16 mouse cellular contexts compared by ENCODE assay signal in genomic region chr8:29279276-29279675, GRCm38 (mm10).
A peak's percentile ranks its signal among the peaks of the same experiment; 100 is the strongest.
DNase-seq lines count a peak whose midpoint lies in the region; ATAC-seq and TF ChIP-seq lines count a peak whose summit lies in the region.
"Had no signal": no experiment of that assay in that cellular context is flagged by ENCODE, and none has a peak within 500 bp of the region (broad histone marks: within the 10 kb centered on the region; RNA-seq: fewer than 3 reads in every experiment).

No protein-coding gene starts in this region.

- no peak overlapping the region for H3K4me2 ChIP-seq in kidney, embryonic 15.5 days
- H3K4me2 ChIP-seq: embryonic facial prominence, embryonic 12.5 days; forebrain, embryonic 13.5 days; forebrain, embryonic 15.5 days had no signal

- H3K36me3 ChIP-seq in kidney, adult 2 months (ENCODE audit: control insufficient read depth, insufficient read depth, low read length), result no peaks in the 10 kb centered on the region
- no peaks in the 10 kb centered on the region for H3K36me3 ChIP-seq in kidney, embryonic 15.5 days
- no peaks in the 10 kb centered on the region for H3K36me3 ChIP-seq in ES-E14 (ENCODE audit: control insufficient read depth, insufficient read depth, low read length, poor library complexity, severe bottlenecking)
- H3K36me3 ChIP-seq: embryonic facial prominence, embryonic 10.5 days; embryonic facial prominence, embryonic 12.5 days; forebrain, embryonic 15.5 days had no signal

- in situ Hi-C loops in ES-E14 (cut with MboI; ENCODE audit: low sequenced_read_pairs in 2 of 2, unreplicated experiment in 2 of 2), result no loop called here

- no peak overlapping the region for H3K4me3 ChIP-seq in kidney, adult 2 months (ENCODE audit: insufficient read depth, low read depth, low read length)
- no peak overlapping the region for H3K4me3 ChIP-seq in kidney, embryonic 15.5 days (replicated peaks)
- H3K4me3 ChIP-seq in ES-E14 (ENCODE audit: insufficient read depth in 1 of 2, low read depth in 1 of 2, low read length in 2 of 2, poor library complexity in 1 of 2, severe bottlenecking in 1 of 2), result no peak overlapping the region
- H3K4me3 ChIP-seq: embryonic facial prominence, embryonic 10.5 days; embryonic facial prominence, embryonic 12.5 days; forebrain, embryonic 13.5 days; forebrain, embryonic 15.5 days had no signal

- TF ChIP-seq POLR2A in kidney, adult 2 months (IDR thresholded peaks at IDR 0.05; ENCODE audit: low read depth, low read length), result no peak

- TF ChIP-seq CTCF in kidney, adult 2 months (conservative IDR thresholded peaks at IDR 0.05; ENCODE audit: insufficient read depth, insufficient read length, low read depth, low read length), result no peak

- H3K4me1 ChIP-seq in kidney, adult 2 months (ENCODE audit: control insufficient read depth, insufficient read depth, low read length), result no peaks in the 10 kb centered on the region
- H3K4me1 ChIP-seq in kidney, embryonic 15.5 days, result no peaks in the 10 kb centered on the region
- H3K4me1 ChIP-seq in ES-E14 (ENCODE audit: control insufficient read depth in 2 of 2, insufficient read depth in 2 of 2, low read length in 2 of 2, poor library complexity in 1 of 2), result peaks cover 0 to 2% of the 10 kb centered on the region in 2 experiments; a peak in 1 of 4 replicates
- H3K4me1 ChIP-seq: embryonic facial prominence, embryonic 12.5 days; forebrain, embryonic 15.5 days had no signal

- 24% methylated on average over 3 of the region's 3 CpGs for WGBS in kidney, adult 2 months
- 32% methylated on average over 3 of the region's 3 CpGs for WGBS in kidney, embryonic 15.5 days

- H3K27me3 ChIP-seq in kidney, adult 2 months (replicated peaks; ENCODE audit: control insufficient read depth, insufficient read depth, low read length), result no peaks in the 10 kb centered on the region
- no peaks in the 10 kb centered on the region for H3K27me3 ChIP-seq in kidney, embryonic 15.5 days
- H3K27me3 ChIP-seq: embryonic facial prominence, embryonic 12.5 days; forebrain, embryonic 13.5 days; forebrain, embryonic 15.5 days had no signal

- no peak overlapping the region for H3K9ac ChIP-seq in kidney, embryonic 15.5 days
- no peak overlapping the region for H3K9ac ChIP-seq in ES-E14 (ENCODE audit: insufficient read depth, low read depth, low read length, poor library complexity, severe bottlenecking)
- H3K9ac ChIP-seq: embryonic facial prominence, embryonic 12.5 days; forebrain, embryonic 13.5 days; forebrain, embryonic 15.5 days; forebrain, postnatal 0 days had no signal

- ATAC-seq in kidney, embryonic 15.5 days (replicated peaks; ENCODE audit: low FRiP score), result no peak
- ATAC-seq: forebrain, embryonic 13.5 days; forebrain, embryonic 15.5 days; forebrain, postnatal 0 days had no signal

- no peak overlapping the region for H3K27ac ChIP-seq in kidney, adult 2 months (ENCODE audit: insufficient read depth, low read depth, low read length)
- H3K27ac ChIP-seq in kidney, embryonic 15.5 days, result no peak overlapping the region
- no peak overlapping the region for H3K27ac ChIP-seq in ES-E14 (ENCODE audit: insufficient read depth, low read depth, low read length, poor library complexity, severe bottlenecking)
- H3K27ac ChIP-seq: embryonic facial prominence, embryonic 10.5 days; embryonic facial prominence, embryonic 12.5 days; forebrain, embryonic 13.5 days; forebrain, embryonic 15.5 days had no signal

- DNase-seq in kidney, adult 2 months, result peak; percentile 4
- DNase-seq in ES-CJ7 (ENCODE audit: low read depth, low spot score) (peak; percentile 51), ES-E14 (ENCODE audit: low read depth, low spot score) (peak; percentile 17), ZHBTc4 (ENCODE audit: low read depth, low spot score) (peak; percentile 59)
- no peak for DNase-seq in embryo, embryonic 9.5 days (ENCODE audit: extremely low spot score)
- no peak for DNase-seq in ovary, postnatal 10 days (ENCODE audit: low spot score)
- DNase-seq: adrenal gland, adult 2 months; adrenal gland, postnatal 10 days; adrenal gland, postnatal 25 days; embryo, embryonic 11 days; forebrain, postnatal 0 days had no signal

- H3K9me3 ChIP-seq in kidney, embryonic 15.5 days (replicated peaks), result no peaks in the 10 kb centered on the region
- no peaks in the 10 kb centered on the region for H3K9me3 ChIP-seq in ES-E14 (ENCODE audit: control insufficient read depth, insufficient read depth, low read depth, low read length)
- H3K9me3 ChIP-seq: embryonic facial prominence, embryonic 10.5 days; embryonic facial prominence, embryonic 12.5 days; forebrain, embryonic 13.5 days; forebrain, embryonic 15.5 days had no signal

TF ChIP-seq in ES-E14, 5 proteins besides CTCF, POLR2A, EP300 and RAD21:
- no peak for TF ChIP-seq CHD2 (IDR thresholded peaks at IDR 0.05; ENCODE audit: low read depth, low read length)
- TF ChIP-seq MAFK (IDR thresholded peaks at IDR 0.05; ENCODE audit: insufficient read depth, low read depth, low read length), result no peak
- no peak for TF ChIP-seq ZC3H11A (IDR thresholded peaks at IDR 0.05; ENCODE audit: borderline replicate concordance, low read depth, low read length)
- TF ChIP-seq HCFC1 (IDR thresholded peaks at IDR 0.05; ENCODE audit: borderline replicate concordance, insufficient read depth, low read length), result no peak
- TF ChIP-seq ZNF384 (IDR thresholded peaks at IDR 0.05; ENCODE audit: low read depth, low read length), result no peak

Comparison
In these comparisons a context has a peak if more than half of its experiments do, and no peak if none do; other contexts are left out.
1. DNase-seq: peak in kidney, adult 2 months (single experiment), ES-CJ7 (single experiment), ES-E14 (single experiment) and ZHBTc4 (single experiment); none in embryo, embryonic 9.5 days (single experiment) and ovary, postnatal 10 days (single experiment).